Mouse (Mus musculus) MEL (cell line): Measurements from ENCODE around the gene Sag. TPM values are rescaled to one million over a fixed set of nuclear protein-coding genes. Genes with fewer than 3 reads are reported as not detected.
A peak's percentile ranks its signal among the peaks of the same experiment; 100 is the strongest.
"Not testable (repeated sequence)": the region's sequence is repeated elsewhere in the genome, so short reads cannot be mapped to it uniquely, and the experiment has no call there.

Source experiments
- DNase-seq: peaks from one replicate; pipeline ENCODE4 v3.0.0; 2011; ENCODE audit warnings: low read depth, low spot score
- H3K27ac ChIP-seq: 2 replicates; pipeline ENCODE4 v1.5.1; 2012; ENCODE audit warnings: low read depth, mild to moderate bottlenecking, control low read depth, low read length, moderate library complexity; ENCODE audit not compliant: control insufficient read depth
- H3K27me3 ChIP-seq, 2 experiments: fragments of 150-350 bp in 1 of 2; sonication (generic) in 1 of 2; 2 replicates each; pipeline ENCODE4 v1.6.1; 2012; ENCODE audit warnings: low read length in 2 of 2, mild to moderate bottlenecking in 2 of 2, improper control_type of control experiment in 1 of 2, moderate library complexity in 1 of 2; ENCODE audit not compliant: insufficient read depth in 2 of 2, control insufficient read depth in 1 of 2
- H3K36me3 ChIP-seq, 2 experiments: 2 replicates each; pipeline ENCODE4 v1.6.1; 2012 to 2014; ENCODE audit warnings: low read length in 2 of 2, improper control_type of control experiment in 1 of 2, inconsistent platforms in 1 of 2, mild to moderate bottlenecking in 1 of 2; ENCODE audit not compliant: insufficient read depth in 2 of 2, control insufficient read depth in 1 of 2
- H3K4me1 ChIP-seq, 2 experiments: fragments of 150-350 bp in 1 of 2; sonication (generic) in 1 of 2; 2 replicates each; pipeline ENCODE4 v1.6.1; 2012; ENCODE audit warnings: low read length in 2 of 2, improper control_type of control experiment in 1 of 2, mild to moderate bottlenecking in 1 of 2; ENCODE audit not compliant: insufficient read depth in 2 of 2, control insufficient read depth in 1 of 2
- H3K4me3 ChIP-seq, 2 experiments: fragments of 150-350 bp in 1 of 2; sonication (generic) in 1 of 2; 2 replicates each; pipeline ENCODE4 v1.5.1; 2012; ENCODE audit warnings: low read depth in 2 of 2, low read length in 2 of 2, mild to moderate bottlenecking in 2 of 2, moderate library complexity in 2 of 2, control low read depth in 1 of 2, improper control_type of control experiment in 1 of 2; ENCODE audit not compliant: control insufficient read depth in 1 of 2, insufficient read depth in 1 of 2
- H3K79me2 ChIP-seq: 2 replicates; pipeline ENCODE4 v1.6.1; 2012; ENCODE audit warnings: mild to moderate bottlenecking, low read length, moderate library complexity; ENCODE audit not compliant: control insufficient read depth, poor library complexity, insufficient read depth
- H3K9ac ChIP-seq: 2 replicates; pipeline ENCODE4 v1.6.1; 2012; ENCODE audit warnings: low read depth, mild to moderate bottlenecking, control low read depth, low read length, moderate library complexity; ENCODE audit not compliant: control insufficient read depth, poor library complexity, severe bottlenecking
- H3K9me3 ChIP-seq: fragments of 150-350 bp; sonication (generic); replicated peaks from 2 replicates; pipeline ENCODE4 v1.6.1; 2012; ENCODE audit warnings: mild to moderate bottlenecking, low read length, improper control_type of control experiment, moderate library complexity; ENCODE audit not compliant: insufficient read depth
- CHD1 ChIP-seq: IDR thresholded peaks from 2 replicates; pipeline ENCODE4 v1.6.1; 2012; ENCODE audit warnings: low read depth, mild to moderate bottlenecking, inconsistent platforms, low read length, improper control_type of control experiment
- CHD2 ChIP-seq: IDR thresholded peaks from 2 replicates; pipeline ENCODE4 v1.6.1; 2011; ENCODE audit warnings: low read length, improper control_type of control experiment
- CTCF ChIP-seq, 3 experiments: IDR thresholded peaks in 2 of 3; conservative IDR thresholded peaks in 1 of 3; 2 replicates each; pipeline ENCODE4 v1.5.1; 2011 to 2012; ENCODE audit warnings: low read length in 3 of 3, low read depth in 2 of 3, mild to moderate bottlenecking in 2 of 3, improper control_type of control experiment in 1 of 3, inconsistent platforms in 1 of 3, mixed read lengths in 1 of 3, moderate library complexity in 1 of 3; ENCODE audit not compliant: control insufficient read depth in 1 of 3, insufficient read depth in 1 of 3, poor library complexity in 1 of 3, severe bottlenecking in 1 of 3
- E2F4 ChIP-seq: IDR thresholded peaks from 2 replicates; pipeline ENCODE4 v1.6.1; 2011; ENCODE audit warnings: low read depth, low read length, improper control_type of control experiment, borderline replicate concordance
- EP300 ChIP-seq, 2 experiments: IDR thresholded peaks; 2 replicates each; pipeline ENCODE4 v1.6.1; 2011; ENCODE audit warnings: improper control_type of control experiment in 2 of 2, low read length in 2 of 2, low read depth in 1 of 2, mild to moderate bottlenecking in 1 of 2
- ETS1 ChIP-seq: IDR thresholded peaks from 2 replicates; pipeline ENCODE4 v1.6.1; 2012; ENCODE audit warnings: low read depth, mild to moderate bottlenecking, inconsistent platforms, low read length, improper control_type of control experiment, moderate library complexity
- GABPA ChIP-seq: IDR thresholded peaks from 2 replicates; pipeline ENCODE4 v1.6.1; 2012; ENCODE audit warnings: low read depth, mild to moderate bottlenecking, inconsistent platforms, low read length, improper control_type of control experiment, moderate library complexity
- GATA1 ChIP-seq: IDR thresholded peaks from 2 replicates; pipeline ENCODE4 v1.6.1; 2011; ENCODE audit warnings: low read depth, low read length, improper control_type of control experiment
- JUND ChIP-seq: IDR thresholded peaks from 2 replicates; pipeline ENCODE4 v1.6.1; 2011; ENCODE audit warnings: low read depth, mild to moderate bottlenecking, improper control_type of control experiment, low read length
- KAT2A ChIP-seq: conservative IDR thresholded peaks from 2 replicates; pipeline ENCODE4 v1.6.1; 2012; ENCODE audit warnings: low read depth, low read length, improper control_type of control experiment, inconsistent platforms
- MAFK ChIP-seq: IDR thresholded peaks from 2 replicates; pipeline ENCODE4 v1.6.1; 2011; ENCODE audit warnings: low read depth, mild to moderate bottlenecking, low read length, improper control_type of control experiment, borderline replicate concordance
- MAX ChIP-seq: IDR thresholded peaks from 2 replicates; pipeline ENCODE4 v1.6.1; 2011; ENCODE audit warnings: low read length, improper control_type of control experiment
- MEF2A ChIP-seq: IDR thresholded peaks from 2 replicates; pipeline ENCODE4 v1.6.1; 2014; ENCODE audit warnings: low read depth, mild to moderate bottlenecking, inconsistent platforms, low read length, improper control_type of control experiment; ENCODE audit not compliant: poor library complexity, insufficient replicate concordance, severe bottlenecking; ENCODE audit errors: extremely low read depth
- MXI1 ChIP-seq: IDR thresholded peaks from 2 replicates; pipeline ENCODE4 v1.6.1; 2011; ENCODE audit warnings: mild to moderate bottlenecking, low read depth, low read length, improper control_type of control experiment
- MYB ChIP-seq: IDR thresholded peaks from 2 replicates; pipeline ENCODE4 v1.6.1; 2011; ENCODE audit warnings: mild to moderate bottlenecking, low read depth, low read length, improper control_type of control experiment
- NELFE ChIP-seq: IDR thresholded peaks from 2 replicates; pipeline ENCODE4 v1.6.1; 2011; ENCODE audit warnings: low read depth, low read length, improper control_type of control experiment
- NRF1 ChIP-seq: IDR thresholded peaks from 2 replicates; pipeline ENCODE4 v1.6.1; 2014; ENCODE audit warnings: low read depth, mild to moderate bottlenecking, inconsistent platforms, low read length, improper control_type of control experiment, moderate library complexity; ENCODE audit not compliant: poor library complexity, insufficient read depth, severe bottlenecking
- POLR2A ChIP-seq, 2 experiments: IDR thresholded peaks; 2 replicates each; pipeline ENCODE4 v1.6.1; 2011 to 2012; ENCODE audit warnings: low read length in 2 of 2, mild to moderate bottlenecking in 2 of 2, control low read depth in 1 of 2, improper control_type of control experiment in 1 of 2, low read depth in 1 of 2, moderate library complexity in 1 of 2; ENCODE audit not compliant: control insufficient read depth in 1 of 2, insufficient read depth in 1 of 2, poor library complexity in 1 of 2
- POLR2AphosphoS2 ChIP-seq: IDR thresholded peaks from 2 replicates; pipeline ENCODE4 v1.6.1; 2011; ENCODE audit warnings: low read length, improper control_type of control experiment
- RAD21 ChIP-seq: IDR thresholded peaks from 2 replicates; pipeline ENCODE4 v1.6.1; 2011; ENCODE audit warnings: mild to moderate bottlenecking, low read depth, low read length, improper control_type of control experiment
- SIN3A ChIP-seq: IDR thresholded peaks from 2 replicates; pipeline ENCODE4 v1.6.1; 2012; ENCODE audit warnings: low read length, improper control_type of control experiment, inconsistent platforms
- UBTF ChIP-seq: IDR thresholded peaks from 2 replicates; pipeline ENCODE4 v1.6.1; 2012; ENCODE audit warnings: low read depth, mild to moderate bottlenecking, inconsistent platforms, low read length, improper control_type of control experiment, moderate library complexity, borderline replicate concordance; ENCODE audit not compliant: insufficient read depth
- USF1 ChIP-seq: IDR thresholded peaks from 2 replicates; pipeline ENCODE4 v1.6.1; 2014; ENCODE audit warnings: low read depth, mild to moderate bottlenecking, inconsistent platforms, low read length, improper control_type of control experiment, moderate library complexity
- USF2 ChIP-seq, 2 experiments: IDR thresholded peaks; 2 replicates each; pipeline ENCODE4 v1.6.1; 2011 to 2012; ENCODE audit warnings: improper control_type of control experiment in 2 of 2, low read length in 2 of 2, borderline replicate concordance in 1 of 2, inconsistent platforms in 1 of 2, low read depth in 1 of 2, mild to moderate bottlenecking in 1 of 2; ENCODE audit not compliant: insufficient read depth in 1 of 2
- ZC3H11A ChIP-seq: IDR thresholded peaks from 2 replicates; pipeline ENCODE4 v1.6.1; 2012; ENCODE audit warnings: low read depth, mild to moderate bottlenecking, inconsistent platforms, low read length, improper control_type of control experiment
- polyA plus RNA-seq, 2 experiments: library from polyadenylated mRNA; stranded (reverse) in 1 of 2; unstranded in 1 of 2; fragments of >175 nt in 1 of 2; fragments of >200 nt in 1 of 2; gene quantifications; 2 replicates each; pipeline versions ENCODE4 v1.2.1 to v1.2.4; 2012; ENCODE audit warnings: low replicate concordance in 2 of 2, low read depth in 1 of 2; ENCODE audit not compliant: insufficient read length in 2 of 2, insufficient read depth in 1 of 2, missing spikeins in 1 of 2
- total RNA-seq: library from RNA; depleted of rRNA; stranded (reverse); fragments of 300-350 nt; gene quantifications from 2 replicates; pipeline ENCODE4 v1.2.3, GENCODE M21; 2012

The Sag gene
- total and polyA plus RNA-seq, 3 experiments, result 2.5 to 4.1 TPM; not detected in 1

DNA sequence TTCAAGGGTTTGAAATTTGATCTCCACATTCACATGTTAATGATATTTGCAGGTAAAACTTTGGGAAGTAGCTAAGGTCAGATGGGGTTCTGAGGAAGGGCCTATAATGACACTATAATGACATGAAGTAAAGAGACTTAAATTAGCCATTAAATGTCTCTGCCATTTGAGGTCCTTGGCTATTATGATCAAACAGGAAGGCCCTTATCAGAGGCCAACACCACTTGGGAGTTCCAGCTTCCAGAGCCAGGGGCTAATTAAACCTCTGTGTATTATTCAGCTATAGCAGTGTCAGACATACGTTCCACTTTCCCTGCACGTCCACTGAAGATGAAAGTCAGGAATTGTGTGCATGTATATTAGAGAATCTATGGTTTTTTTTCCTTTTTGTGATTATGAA is 23.0 kb downstream of the Sag start:
- TF ChIP-seq MAFK, result no peak
- TF ChIP-seq JUND, result no peak
- TF ChIP-seq GATA1, result 0 out of 2 replicates have a peak, but pooled peaks have one; percentile 6
- no peak for TF ChIP-seq KAT2A
- TF ChIP-seq E2F4, result no peak
- TF ChIP-seq ETS1, result no peak
- no peak for TF ChIP-seq ZC3H11A
- Histone ChIP-seq H3K9me3 (no peaks in the 10 kb centered on the region), H3K4me1 (peaks cover 0 to 9% of the 10 kb centered on the region in 2 experiments; a peak in 3 of 4 replicates), H3K9ac (no peak overlapping the region), H3K36me3 (peaks cover 0 to 12% of the 10 kb centered on the region in 2 experiments; a peak in 2 of 4 replicates), H3K27ac (no peak overlapping the region), H3K27me3 (no peaks in the 10 kb centered on the region), H3K4me3 (no peak overlapping the region), H3K79me2 (no peaks in the 10 kb centered on the region; the same call in 1 of the 2 replicates)
- no peak for DNase-seq

DNA sequence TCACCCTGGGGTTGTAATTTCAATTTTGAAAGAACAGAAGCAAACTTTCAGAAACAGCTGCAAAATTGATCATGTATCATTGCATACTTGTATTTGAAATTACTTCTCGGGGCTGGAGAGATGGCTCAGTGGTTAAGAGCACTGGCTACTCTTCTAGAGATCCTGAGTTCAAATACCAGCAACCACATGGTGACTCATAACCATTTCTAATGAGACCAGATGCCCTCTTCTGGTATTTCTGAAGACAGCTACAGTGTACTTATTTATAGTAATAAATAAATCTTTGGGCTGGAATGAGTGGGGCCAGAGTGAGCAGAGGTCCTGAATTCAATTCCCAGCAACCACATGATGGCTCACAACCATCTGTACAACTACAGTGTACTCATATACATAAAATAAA is 24.0 kb downstream of the Sag start:
- not testable (repeated sequence) for H3K9ac ChIP-seq, DNase-seq, H3K27me3 ChIP-seq, H3K79me2 ChIP-seq, H3K4me3 ChIP-seq, H3K4me1 ChIP-seq, H3K9me3 ChIP-seq, H3K27ac ChIP-seq
- H3K36me3 ChIP-seq, result peaks cover 0 to 12% of the 10 kb centered on the region in 2 experiments; a peak in 2 of 4 replicates

GRCm38 (mm10) chr1:87828185-87828584 is 24.7 kb downstream of the Sag start:
- Histone ChIP-seq H3K36me3 (peaks cover 0 to 12% of the 10 kb centered on the region in 2 experiments; a peak in 2 of 4 replicates), H3K27ac (peak overlapping the region; percentile 61), H3K27me3 (no peaks in the 10 kb centered on the region), H3K9me3 (no peaks in the 10 kb centered on the region), H3K79me2 (no peaks in the 10 kb centered on the region; the same call in 1 of the 2 replicates), H3K4me1 (peaks cover 0 to 9% of the 10 kb centered on the region in 2 experiments; a peak in 3 of 4 replicates), H3K9ac (peak overlapping the region; percentile 48), H3K4me3 (peak overlapping the region; percentile 29 to 30; a peak in 3 of 4 replicates)
- DNase-seq, result peak; percentile 90
- TF ChIP-seq UBTF (no peak), GATA1 (no peak), CHD2 (no peak), RAD21 (no peak), MAFK (no peak), NRF1 (no peak), USF1 (no peak), ETS1 (peak; percentile 85), NELFE (no peak), CHD1 (no peak), POLR2A (IDR thresholded peaks at IDR 0.05; ENCODE audit: control insufficient read depth in 1 of 2, insufficient read depth in 1 of 2, low read depth in 1 of 2, low read length in 2 of 2, poor library complexity in 1 of 2) (peak in 1 of 2 experiments; percentile 57; a peak in 2 of 4 replicates), USF2 (IDR thresholded peaks at IDR 0.05; ENCODE audit: borderline replicate concordance in 1 of 2, insufficient read depth in 1 of 2, low read depth in 1 of 2, low read length in 2 of 2) (no peak), MAX (peak; percentile 68), MEF2A (no peak), POLR2AphosphoS2 (no peak), GABPA (no peak), SIN3A (peak; percentile 34; the same call in 1 of the 2 replicates), MXI1 (peak; percentile 39; the same call in 1 of the 2 replicates), CTCF (IDR thresholded peaks at IDR 0.05 in 2 of 3, conservative IDR thresholded peaks at IDR 0.05 in 1 of 3; ENCODE audit: control insufficient read depth in 1 of 3, insufficient read depth in 1 of 3, low read depth in 2 of 3, low read length in 3 of 3, poor library complexity in 1 of 3, severe bottlenecking in 1 of 3) (no peak), EP300 (IDR thresholded peaks at IDR 0.05; ENCODE audit: low read depth in 1 of 2, low read length in 2 of 2) (peak in 1 of 2 experiments; percentile 17; a peak in 1 of 4 replicates), MYB (no peak), KAT2A (no peak)
